Comparison of ENCODE assay signal across 26 mouse cellular contexts in the genomic region with DNA sequence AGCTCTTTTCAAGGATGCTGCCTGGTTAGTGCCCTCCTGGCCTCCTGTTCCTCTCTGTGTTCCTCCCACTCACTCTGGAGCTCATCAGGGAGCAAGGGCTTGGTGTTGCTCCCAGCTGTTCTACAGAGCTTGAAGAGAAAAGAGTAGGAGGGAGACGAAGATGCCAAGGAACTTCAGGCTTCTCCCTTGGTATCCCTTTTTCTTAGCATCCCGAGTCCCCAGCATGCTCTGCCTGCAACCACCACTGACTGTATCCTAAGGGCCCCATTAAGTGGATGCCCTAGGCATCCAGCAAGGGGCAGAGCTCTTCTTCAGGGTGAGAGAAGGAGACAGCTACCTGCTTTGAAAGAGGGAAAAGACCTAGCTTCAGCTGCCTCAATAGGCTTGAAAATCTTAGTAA. TPM values are rescaled to one million over a fixed set of nuclear protein-coding genes. Genes with fewer than 3 reads are reported as not detected.
DNase-seq lines count a peak whose midpoint lies in the region; ATAC-seq and TF ChIP-seq lines count a peak whose summit lies in the region.
"Had no signal": no experiment of that assay in that cellular context is flagged by ENCODE, and none has a peak within 500 bp of the region (broad histone marks: within the 10 kb centered on the region; RNA-seq: fewer than 3 reads in every experiment).

No protein-coding gene starts in this region.

- no peaks in the 10 kb centered on the region for H3K79me2 ChIP-seq in heart, adult 2 months (replicated peaks; ENCODE audit: control insufficient read depth, insufficient read depth, low read length)

- TF ChIP-seq POLR2A in heart, adult 2 months (IDR thresholded peaks at IDR 0.05; ENCODE audit: insufficient read depth, low read depth, low read length): no peak
- TF ChIP-seq POLR2A in olfactory bulb, adult 2 months (IDR thresholded peaks at IDR 0.05; ENCODE audit: insufficient read depth, low read depth, low read length): no peak

- TF ChIP-seq EP300 in heart, adult 2 months (IDR thresholded peaks at IDR 0.05; ENCODE audit: insufficient read depth, low read depth, low read length): no peak

- intact Hi-C loops in heart, adult 2 months (cut with DNase I): no loop called here

- H3K36me3 ChIP-seq in heart, adult 2 months (ENCODE audit: control insufficient read depth, insufficient read depth, low read length): no peaks in the 10 kb centered on the region
- H3K36me3 ChIP-seq: embryonic facial prominence, embryonic 10.5 days; embryonic facial prominence, embryonic 12.5 days; forebrain, embryonic 10.5 days; forebrain, embryonic 15.5 days; G1E had no signal

- no peak overlapping the region for H3K9ac ChIP-seq in heart, adult 2 months (ENCODE audit: low read depth, low read length)
- H3K9ac ChIP-seq: embryonic facial prominence, embryonic 12.5 days; forebrain, embryonic 13.5 days; forebrain, embryonic 15.5 days; forebrain, postnatal 0 days had no signal

- peak; percentile 62 for ATAC-seq in frontal cortex, adult (ENCODE audit: low TSS enrichment)
- ATAC-seq: activated CD4-positive, CD25-positive, alpha-beta regulatory T cell, adult 4 months; CD4-positive, CD25-positive, alpha-beta regulatory T cell, adult 4 months; forebrain, embryonic 13.5 days; forebrain, embryonic 15.5 days; forebrain, postnatal 0 days; Patski had no signal

- H3K27ac ChIP-seq in heart, adult 2 months: no peak overlapping the region
- peak overlapping the region; percentile 40 for H3K27ac ChIP-seq in olfactory bulb, adult 2 months (ENCODE audit: insufficient read depth, low read depth, low read length)
- H3K27ac ChIP-seq: embryonic facial prominence, embryonic 10.5 days; embryonic facial prominence, embryonic 12.5 days; forebrain, embryonic 10.5 days; forebrain, embryonic 13.5 days; forebrain, embryonic 15.5 days had no signal

- no peak for TF ChIP-seq CTCF in heart, adult 2 months (IDR thresholded peaks at IDR 0.05)
- TF ChIP-seq CTCF in olfactory bulb, adult 2 months (IDR thresholded peaks at IDR 0.05; ENCODE audit: insufficient read depth, low read depth, low read length): no peak

- no peak for DNase-seq in frontal cortex, postnatal 36 days (ENCODE audit: low spot score in 2 of 2)
- DNase-seq in heart, adult 11 months: peak; percentile 55
- DNase-seq in heart, adult 2 months: no peak
- peak; percentile 72 for DNase-seq in brain, adult 2 months (ENCODE audit: low read depth, low spot score)
- DNase-seq in urinary bladder, adult 18-20 months (ENCODE audit: low spot score in 2 of 2): no peak
- DNase-seq: adrenal gland, adult 8-10 months; adrenal gland, postnatal 14 days; B cell, adult 2 months; cerebellum, adult 11 months; cerebellum, adult 18-20 months; cerebellum, adult 8-10 months; cerebellum, adult 9-11 months; cerebellum, postnatal 36 days; forebrain, postnatal 0 days had no signal

- WGBS in heart, adult 2 months: 59% methylated on average over 2 of the region's 2 CpGs
- WGBS in olfactory bulb, adult 2 months: 25% methylated on average over 2 of the region's 2 CpGs

- H3K4me3 ChIP-seq in heart, adult 2 months: no peak overlapping the region
- H3K4me3 ChIP-seq in olfactory bulb, adult 2 months (ENCODE audit: insufficient read depth, low read depth, low read length): no peak overlapping the region
- H3K4me3 ChIP-seq: embryonic facial prominence, embryonic 10.5 days; embryonic facial prominence, embryonic 12.5 days; erythroblast, embryonic 14.5 days; forebrain, embryonic 10.5 days; forebrain, embryonic 13.5 days; forebrain, embryonic 15.5 days had no signal

- H3K4me1 ChIP-seq in heart, adult 2 months (ENCODE audit: control insufficient read depth, insufficient read depth, low read length): peaks cover 2% of the 10 kb centered on the region; the same call in 1 of the 2 replicates
- peaks cover 7% of the 10 kb centered on the region for H3K4me1 ChIP-seq in olfactory bulb, adult 2 months (ENCODE audit: control insufficient read depth, insufficient read depth, low read length)
- H3K4me1 ChIP-seq: embryonic facial prominence, embryonic 12.5 days; forebrain, embryonic 10.5 days; forebrain, embryonic 13.5 days; forebrain, embryonic 15.5 days had no signal

- H3K27me3 ChIP-seq in heart, adult 2 months (ENCODE audit: control insufficient read depth, insufficient read depth, low read length): no peaks in the 10 kb centered on the region
- H3K27me3 ChIP-seq: embryonic facial prominence, embryonic 12.5 days; forebrain, embryonic 13.5 days; forebrain, embryonic 15.5 days had no signal

RNA-seq across cellular contexts. Expression of a gene that starts 33.6 kb away (rescaled TPM):
- total RNA-seq in heart, adult 2 months (2021): 10 to 100 TPM; 31.4 to 35.4 TPM
- 11.0 and 18.7 TPM in 2 replicates for polyA plus RNA-seq in heart, adult 2 months (2012; rRNA removed)
- polyA plus RNA-seq in olfactory bulb, adult 2 months (2012; ENCODE audit: insufficient read depth, insufficient read length, low replicate concordance, missing spikeins): 148 and 162 TPM in 2 replicates

Comparison
In these comparisons a context has a peak if more than half of its experiments do, and no peak if none do; other contexts are left out.
1. DNase-seq: peak in heart, adult 11 months (single experiment) and brain, adult 2 months (single experiment); none in frontal cortex, postnatal 36 days (0 of 2), heart, adult 2 months (0 of 2) and urinary bladder, adult 18-20 months (0 of 2).